Mouse (Mus musculus) left cerebral cortex, postnatal 10 days (tissue): ENCODE measurements around the gene Rtn4. TPM values are rescaled to one million over a fixed set of nuclear protein-coding genes. Genes with fewer than 3 reads are reported as not detected.

Source experiments
- DNase-seq, 2 experiments: peaks; one replicate each; pipeline ENCODE4 v3.0.0; 2021 to 2022; ENCODE audit warnings: low spot score in 2 of 2, mixed read lengths in 1 of 2; ENCODE audit errors: extremely low spot score in 1 of 2
- intact Hi-C: fragments of 180-260 bp; cut with DNase I; formaldehyde crosslinking; loops from one replicate; pipeline ENCODE4 v1.15.1; 2025
- total RNA-seq, 2 experiments: library from RNA; stranded (reverse); gene quantifications; 2 replicates each; pipeline ENCODE4 v1.2.3; 2021

The Rtn4 gene
- total RNA-seq, 2 experiments from 2014 or later: 562 to 579 TPM

GRCm38 (mm10) chr11:29788499-29788898, 95.8 kb downstream of the Rtn4 start:
- no peak for DNase-seq
- intact Hi-C loops: no loop called here

GRCm38 (mm10) chr11:29788921-29789638, 96.3 kb downstream of the Rtn4 start:
- intact Hi-C loops: no loop called here
- peak; percentile 77 to 90 for DNase-seq

GRCm38 (mm10) chr11:29790796-29791195, 98.0 kb downstream of the Rtn4 start:
- DNase-seq: no peak
- intact Hi-C loops: no loop called here

Other genes with a start within 250 kb of the Rtn4 start
- 1 to 10 TPM; 2.8 to 3.7 TPM for gene Prorsd1, start 177.9 kb upstream of the Rtn4 start, total RNA-seq
- gene Mtif2, start 166.5 kb upstream of the Rtn4 start, total RNA-seq: 10 to 100 TPM; 29.6 to 34.2 TPM
- gene Clhc1, start 145.0 kb upstream of the Rtn4 start, total RNA-seq: under 1 TPM in 1 of 2 experiments, not detected in 1; 0.59 TPM
- 100 to 1,000 TPM; 509 TPM for gene Rps27a, start 144.8 kb upstream of the Rtn4 start, total RNA-seq
- gene 4931440F15Rik, start 132.7 kb downstream of the Rtn4 start, total RNA-seq: 1 to 10 TPM; 2.3 to 2.8 TPM